Mouse (Mus musculus): ENCODE measurements at regions not wholly inside any gene's neighbourhood (a gene's known extent, or its start where the extent isn't known, plus 50 kb on each side); places are given as distances from the start of the nearest gene placed in this dataset.

DNA sequence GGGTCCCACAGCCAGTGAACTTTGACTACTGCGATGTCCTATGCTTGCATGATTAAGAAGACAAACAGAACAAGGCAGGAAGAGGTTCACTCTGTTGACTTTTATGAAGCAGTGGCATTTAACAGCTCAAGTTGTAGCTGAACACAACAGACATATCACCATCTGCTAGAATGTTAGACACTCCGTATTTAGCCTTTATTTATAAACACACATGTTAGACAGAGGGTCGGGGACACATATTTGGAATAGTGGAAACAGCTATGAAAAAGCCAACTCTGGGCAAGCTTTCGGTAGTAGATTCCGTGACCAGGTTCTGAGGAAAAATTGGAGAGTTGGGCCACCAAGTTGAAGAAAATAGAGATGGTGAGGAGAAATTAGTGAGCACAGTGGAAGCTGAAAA, 775.6 kb upstream of the Fam98a start:
- no peak for DNase-seq

DNA sequence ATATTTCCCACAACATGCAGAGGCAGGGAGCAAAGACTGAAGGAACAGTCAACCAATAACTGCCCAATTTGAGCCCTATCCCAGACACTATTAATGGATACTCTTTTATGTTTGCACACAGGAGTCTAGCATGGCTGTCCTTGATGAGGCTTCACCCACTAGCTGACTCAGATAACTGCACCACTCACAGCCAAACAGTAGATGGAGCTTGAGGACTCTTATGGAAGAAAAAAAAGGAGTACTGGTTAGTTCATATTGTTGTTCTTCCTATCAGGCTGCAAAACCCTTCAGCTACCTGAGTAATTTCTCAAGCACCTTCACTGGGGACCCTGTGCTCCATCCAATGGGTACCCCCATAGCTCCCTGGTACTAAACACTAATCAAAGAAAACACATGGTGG, 742.9 kb upstream of the Fam98a start:
- DNase-seq: peak; percentile 5

Data from lung, postnatal 10 days (tissue).